Mouse (Mus musculus) CH12.LX (cell line): ENCODE measurements around the gene Rap1gap. TPM values are rescaled to one million over a fixed set of nuclear protein-coding genes. Genes with fewer than 3 reads are reported as not detected.
A peak's percentile ranks its signal among the peaks of the same experiment; 100 is the strongest.

Experiments used
- DNase-seq: peaks from one replicate; pipeline ENCODE4 v3.0.0-alpha.2; 2013; ENCODE audit errors: extremely low read depth
- H3K27ac ChIP-seq: 2 replicates; pipeline ENCODE4 v1.5.1; 2012; ENCODE audit warnings: low read depth, mild to moderate bottlenecking, control low read depth, moderate library complexity; ENCODE audit not compliant: insufficient read depth
- H3K27me3 ChIP-seq: replicated peaks from 2 replicates; pipeline ENCODE3; 2012; ENCODE audit warnings: inconsistent platforms
- H3K36me3 ChIP-seq, 2 experiments: replicated peaks in 1 of 2; 2 replicates each; pipeline versions ENCODE3 to v1.6.1; 2012; ENCODE audit warnings: inconsistent platforms in 1 of 2, low read length in 1 of 2, mild to moderate bottlenecking in 1 of 2, mixed read lengths in 1 of 2, moderate library complexity in 1 of 2; ENCODE audit not compliant: control insufficient read depth in 1 of 2, insufficient read depth in 1 of 2
- H3K4me1 ChIP-seq, 2 experiments: 2 replicates each; pipeline ENCODE4 v1.6.1; 2012; ENCODE audit warnings: inconsistent platforms in 1 of 2, moderate library complexity in 1 of 2; ENCODE audit not compliant: insufficient read depth in 2 of 2, control insufficient read depth in 1 of 2
- H3K4me2 ChIP-seq: 2 replicates; pipeline ENCODE4 v1.6.1; 2012; ENCODE audit warnings: low read depth, mild to moderate bottlenecking, control low read depth; ENCODE audit not compliant: poor library complexity, insufficient read depth, severe bottlenecking
- H3K4me3 ChIP-seq, 3 experiments: fragments of 150-350 bp in 1 of 3; sonication (generic) in 1 of 3; replicated peaks in 1 of 3; 2 replicates each; pipeline versions ENCODE3 to v1.5.1; 2011 to 2012; ENCODE audit warnings: low read depth in 2 of 3, low read length in 2 of 3, mild to moderate bottlenecking in 2 of 3, moderate library complexity in 2 of 3, control low read depth in 1 of 3, improper control_type of control experiment in 1 of 3, inconsistent platforms in 1 of 3, mixed read lengths in 1 of 3; ENCODE audit not compliant: poor library complexity in 1 of 3
- H3K79me2 ChIP-seq: replicated peaks from 2 replicates; pipeline ENCODE4 v1.6.1; 2012; ENCODE audit warnings: mild to moderate bottlenecking, moderate library complexity; ENCODE audit not compliant: control insufficient read depth, poor library complexity, insufficient read depth, severe bottlenecking; ENCODE audit errors: extremely low read depth
- H3K9ac ChIP-seq: 2 replicates; pipeline ENCODE4 v1.6.1; 2012; ENCODE audit warnings: low read depth, mild to moderate bottlenecking, control low read depth, moderate library complexity; ENCODE audit not compliant: insufficient read depth
- H3K9me3 ChIP-seq: replicated peaks from 2 replicates; pipeline ENCODE3; 2012; ENCODE audit warnings: low read length, inconsistent platforms, mixed read lengths
- BHLHE40 ChIP-seq: IDR thresholded peaks from 2 replicates; pipeline ENCODE4 v1.6.1; 2011; ENCODE audit warnings: mild to moderate bottlenecking, low read depth, low read length, improper control_type of control experiment
- CHD1 ChIP-seq: IDR thresholded peaks from 2 replicates; pipeline ENCODE4 v1.6.1; 2012; ENCODE audit warnings: low read depth, low read length, improper control_type of control experiment, inconsistent platforms
- ELF1 ChIP-seq: IDR thresholded peaks from 2 replicates; pipeline ENCODE4 v1.6.1; 2014; ENCODE audit warnings: low read depth, mild to moderate bottlenecking, inconsistent platforms, low read length, improper control_type of control experiment
- EP300 ChIP-seq: IDR thresholded peaks from 2 replicates; pipeline ENCODE4 v1.6.1; 2011; ENCODE audit warnings: low read length, improper control_type of control experiment
- GABPA ChIP-seq: IDR thresholded peaks from 2 replicates; pipeline ENCODE4 v1.6.1; 2012; ENCODE audit warnings: low read depth, low read length, improper control_type of control experiment, inconsistent platforms; ENCODE audit not compliant: insufficient replicate concordance
- HCFC1 ChIP-seq: IDR thresholded peaks from 2 replicates; pipeline ENCODE4 v1.6.1; 2012; ENCODE audit warnings: low read depth, mild to moderate bottlenecking, inconsistent platforms, low read length, improper control_type of control experiment
- KAT2A ChIP-seq: IDR thresholded peaks from 2 replicates; pipeline ENCODE4 v1.6.1; 2012; ENCODE audit warnings: low read length, improper control_type of control experiment, inconsistent platforms; ENCODE audit not compliant: insufficient replicate concordance
- MAFK ChIP-seq: IDR thresholded peaks from 2 replicates; pipeline ENCODE4 v1.6.1; 2011; ENCODE audit warnings: low read length, improper control_type of control experiment; ENCODE audit not compliant: insufficient replicate concordance
- MEF2A ChIP-seq: IDR thresholded peaks from 2 replicates; pipeline ENCODE4 v1.6.1; 2014; ENCODE audit warnings: low read depth, mild to moderate bottlenecking, inconsistent platforms, low read length, improper control_type of control experiment, borderline replicate concordance
- PAX5 ChIP-seq: IDR thresholded peaks from 2 replicates; pipeline ENCODE4 v1.6.1; 2012; ENCODE audit warnings: low read length, inconsistent platforms, mixed read lengths
- POLR2AphosphoS2 ChIP-seq: IDR thresholded peaks from 2 replicates; pipeline ENCODE4 v1.6.1; 2011; ENCODE audit warnings: low read depth, low read length, improper control_type of control experiment
- TBP ChIP-seq: conservative IDR thresholded peaks from 2 replicates; pipeline ENCODE4 v1.6.1; 2011; ENCODE audit warnings: low read depth, low read length, improper control_type of control experiment
- UBTF ChIP-seq: IDR thresholded peaks from 2 replicates; pipeline ENCODE4 v1.6.1; 2012; ENCODE audit warnings: low read depth, mild to moderate bottlenecking, inconsistent platforms, low read length, improper control_type of control experiment, moderate library complexity
- USF1 ChIP-seq: IDR thresholded peaks from 2 replicates; pipeline ENCODE4 v1.6.1; 2014; ENCODE audit warnings: low read depth, mild to moderate bottlenecking, inconsistent platforms, low read length, improper control_type of control experiment
- ZKSCAN1 ChIP-seq: IDR thresholded peaks from 2 replicates; pipeline ENCODE4 v1.6.1; 2012; ENCODE audit warnings: low read depth, inconsistent platforms, low read length, improper control_type of control experiment, borderline replicate concordance
- ZMIZ1 ChIP-seq: IDR thresholded peaks from 2 replicates; pipeline ENCODE4 v1.6.1; 2012; ENCODE audit warnings: low read depth, mild to moderate bottlenecking, inconsistent platforms, low read length, improper control_type of control experiment
- dilution Hi-C: fragments of 300-500 bp; cut with MboI; formaldehyde crosslinking; loops from 2 replicates; pipeline ENCODE4 v1.14.3; 2020; ENCODE audit warnings: low sequenced_read_pairs; ENCODE audit not compliant: extremely low pct_unique_long_range_greater_than_20kb, extremely low pct_ligation_motif_present
- in situ Hi-C: fragments of 300-500 bp; cut with MboI; formaldehyde crosslinking; loops from 3 replicates; pipeline ENCODE4 v1.14.3; 2019; ENCODE audit warnings: low sequenced_read_pairs, low pct_ligation_motif_present, low pct_unique_long_range_greater_than_20kb, mixed read lengths
- polyA plus RNA-seq: library from polyadenylated mRNA; unstranded; fragments of >175 nt; gene quantifications from 2 replicates; pipeline ENCODE4 v1.2.1, GENCODE M21; 2012; ENCODE audit warnings: low read depth; ENCODE audit not compliant: insufficient read length
- total RNA-seq, 2 experiments: library from RNA; depleted of rRNA; stranded (reverse); fragments of 300-350 nt in 1 of 2; fragments of >200 nt in 1 of 2; gene quantifications; 2 replicates each; pipeline ENCODE4 v1.2.3; 2012 to 2014

Rap1gap gene
- total and polyA plus RNA-seq, 3 experiments: 3.0 to 11.1 (median 5.8) TPM

DNA sequence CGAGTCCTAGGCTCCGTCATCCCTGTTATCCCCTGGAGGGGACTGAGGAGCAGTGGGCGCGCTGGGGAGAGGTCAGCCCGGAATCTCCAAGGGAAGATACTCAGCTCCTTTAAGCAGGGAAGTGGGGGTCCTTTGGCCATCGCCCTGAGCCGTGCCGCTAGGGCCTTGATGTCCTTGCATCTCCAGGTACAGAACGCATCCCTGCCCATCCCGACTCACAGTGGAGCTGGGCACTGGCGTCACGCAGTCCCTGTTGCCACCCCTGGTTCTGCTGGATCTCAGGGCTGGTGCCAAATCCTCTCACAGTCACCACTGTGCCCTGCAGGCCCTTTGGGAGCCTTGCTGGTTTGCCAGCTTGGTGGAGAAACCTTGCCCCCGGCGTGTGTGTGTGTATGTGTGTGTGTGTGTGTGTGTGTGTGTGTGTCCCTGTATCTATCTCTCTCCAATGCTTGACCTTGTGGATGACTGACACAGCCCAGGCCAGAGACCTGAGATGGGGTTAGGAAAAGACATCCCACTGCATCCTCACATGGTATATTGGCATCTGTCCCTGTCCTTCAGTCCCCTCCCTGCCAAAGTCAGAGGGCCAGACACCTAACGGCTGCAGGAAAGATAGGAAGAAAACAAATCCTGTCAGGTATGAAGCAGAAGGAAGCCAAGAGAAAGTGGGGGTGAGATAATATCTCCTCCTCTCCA, 602 bp downstream of the Rap1gap start:
- no peak for DNase-seq
- no peak overlapping the region for H3K9ac ChIP-seq
- no peak overlapping the region for H3K27ac ChIP-seq
- peaks cover 0 to 2% of the 10 kb centered on the region in 2 experiments for H3K36me3 ChIP-seq
- H3K4me3 ChIP-seq: no peak overlapping the region
- H3K79me2 ChIP-seq: no peaks in the 10 kb centered on the region
- H3K9me3 ChIP-seq: no peaks in the 10 kb centered on the region
- H3K4me2 ChIP-seq: peak overlapping the region; percentile 30; the same call in 1 of the 2 replicates
- H3K27me3 ChIP-seq: peaks cover 59% of the 10 kb centered on the region
- dilution Hi-C loops: no loop called here
- peaks cover 0 to 7% of the 10 kb centered on the region in 2 experiments; a peak in 2 of 4 replicates for H3K4me1 ChIP-seq
- TF ChIP-seq EP300 (no peak), POLR2AphosphoS2 (no peak), BHLHE40 (no peak), TBP (no peak), ELF1 (no peak), USF1 (no peak), MEF2A (no peak), CHD1 (no peak), ZMIZ1 (no peak), ZKSCAN1 (no peak), MAFK (no peak), HCFC1 (no peak), UBTF (no peak), PAX5 (no peak)
- in situ Hi-C loops: no loop called here

DNA sequence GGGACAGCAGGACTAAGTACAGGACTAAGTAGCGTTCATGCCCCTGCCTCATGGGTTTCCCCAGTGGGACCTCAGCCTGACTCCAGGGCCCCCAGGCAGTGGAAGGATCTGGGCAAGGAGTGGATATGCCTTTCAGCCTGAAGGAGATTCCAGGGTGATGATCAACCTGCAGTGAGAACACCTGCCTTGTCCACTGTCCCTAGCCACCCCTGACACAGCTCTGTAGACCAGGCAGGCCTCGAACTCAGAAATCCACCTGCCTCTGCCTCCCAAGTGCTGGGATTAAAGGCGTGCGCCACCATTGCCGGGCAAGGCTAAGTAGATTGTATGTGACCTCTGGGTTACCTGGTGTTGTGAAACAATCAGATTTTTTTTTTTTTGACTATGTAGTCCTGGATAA, 1.3 kb downstream of the Rap1gap start:
- Histone ChIP-seq H3K27me3 (peaks cover 62% of the 10 kb centered on the region), H3K79me2 (no peaks in the 10 kb centered on the region), H3K9ac (no peak overlapping the region), H3K4me1 (peaks cover 0 to 5% of the 10 kb centered on the region in 2 experiments; a peak in 2 of 4 replicates), H3K27ac (no peak overlapping the region), H3K36me3 (no peaks in the 10 kb centered on the region), H3K4me2 (no peak overlapping the region), H3K9me3 (no peaks in the 10 kb centered on the region), H3K4me3 (no peak overlapping the region)
- no peak for DNase-seq
- TF ChIP-seq ELF1 (no peak), KAT2A (no peak), GABPA (no peak), ZMIZ1 (no peak)
- in situ Hi-C loops: no loop called here
- dilution Hi-C loops: no loop called here
